Mouse (Mus musculus): ENCODE measurements around the gene Hoxd13.

The Hoxd13 gene

DNA sequence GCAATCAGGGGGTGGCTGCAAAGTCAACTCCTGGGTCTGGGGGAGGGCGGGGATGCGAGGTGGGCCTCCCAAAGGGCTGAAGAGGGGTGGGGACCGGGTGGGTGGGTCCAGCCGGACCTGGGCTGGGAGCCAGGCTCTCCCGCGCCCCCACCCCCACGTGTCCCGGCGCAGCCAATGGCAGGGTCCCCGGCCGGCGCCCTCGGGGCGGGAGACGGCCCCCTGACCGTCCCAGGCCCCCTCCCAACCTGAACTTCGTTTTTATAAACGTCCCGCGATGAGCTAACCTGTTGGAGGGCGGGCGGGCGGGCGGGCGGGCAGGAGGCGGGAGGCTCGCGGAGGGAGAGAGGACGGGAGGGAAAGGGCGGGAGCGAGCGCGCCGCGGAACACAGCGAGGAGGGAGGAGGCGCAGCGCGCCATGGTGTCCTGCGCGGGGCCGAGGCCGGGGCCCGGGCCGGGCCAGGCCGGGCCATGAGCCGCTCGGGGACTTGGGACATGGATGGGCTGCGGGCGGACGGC is at the start of gene Hoxd13:
Gene Hoxd13, plus strand, starts transcription at position 469 of the 516 bp plus-strand sequence.
- ChIA-PET CTCF (interaction anchor here (0.6 to 1.7 kb wide), 4 partner anchors 10 to 281 kb away, joined by 3 to 10 read pairs (median 5); no protein-coding TSS in a partner anchor), POLR2A (interaction anchor here (0.6 to 2.0 kb wide), 14 partner anchors 9 to 1479 kb away, joined by 3 to 6 read pairs (median 3); partner anchors contain the start of genes Evx2 (in 1 of the 4) and Hoxd11 (in 1 of the 4))

DNA sequence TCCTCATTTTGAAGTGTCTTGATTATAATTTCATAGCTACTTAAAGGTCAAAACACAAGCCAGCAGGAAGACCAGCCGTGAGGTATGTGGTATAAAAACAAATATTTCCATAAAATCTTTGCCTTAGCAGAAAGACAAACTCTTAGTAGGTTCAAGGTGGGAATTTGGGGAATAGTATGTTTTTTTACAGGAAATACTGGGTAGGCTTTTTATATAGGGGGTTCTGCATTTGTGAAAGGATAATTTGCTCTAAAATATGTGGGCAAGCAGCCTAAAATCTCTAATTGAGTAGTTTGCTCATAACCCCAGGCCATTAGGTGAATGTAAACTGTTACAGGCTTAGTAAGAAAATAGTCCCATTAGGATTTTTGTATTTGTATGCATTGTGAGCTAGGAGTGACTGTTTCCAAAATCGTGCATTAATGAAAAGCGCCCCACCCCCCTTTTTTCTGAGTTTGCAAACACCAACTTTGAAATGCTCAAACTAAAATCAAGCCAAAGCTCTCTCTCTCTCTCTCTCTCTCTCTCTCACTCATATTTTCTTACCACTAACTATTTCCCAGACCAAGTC is 48.3 kb upstream of the Hoxd13 start:
- ChIA-PET POLR2A (interaction anchor here in 1 of 4 experiments (0.7 kb wide), 1 partner anchor 455 kb away, joined by 4 read pairs; no protein-coding TSS in a partner anchor), CTCF (interaction anchor here in 3 of 4 experiments (0.6 to 1.4 kb wide), 4 partner anchors 16 to 547 kb away, joined by 3 to 13 read pairs (median 4); no protein-coding TSS in a partner anchor)

DNA sequence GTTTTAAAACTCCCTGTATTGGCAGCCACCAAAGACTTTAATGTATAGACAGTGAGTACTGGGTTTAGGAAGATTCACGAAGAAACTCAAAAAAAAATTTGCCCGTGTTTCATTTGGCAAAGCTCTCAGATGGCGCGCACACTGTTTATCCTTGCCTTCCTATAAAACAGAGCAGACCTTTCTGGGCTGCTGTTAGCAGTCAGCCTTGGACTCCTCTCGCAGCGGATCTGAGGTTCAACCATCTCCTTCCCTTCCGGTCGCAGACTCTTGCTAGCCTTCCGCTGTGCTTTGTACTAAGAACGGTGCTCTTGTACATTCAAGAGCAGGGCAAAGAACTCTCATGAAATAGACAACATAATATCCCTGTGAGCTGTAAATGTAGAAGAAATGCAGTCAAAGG is 47.7 kb upstream of the Hoxd13 start:
- ChIA-PET CTCF (interaction anchor here in 3 of 4 experiments (0.6 to 1.4 kb wide), 4 partner anchors 14 to 507 kb away, joined by 3 to 13 read pairs (median 4); no protein-coding TSS in a partner anchor), POLR2A (interaction anchor here in 1 of 4 experiments (0.7 kb wide), 1 partner anchor 456 kb away, joined by 4 read pairs; no protein-coding TSS in a partner anchor)

DNA sequence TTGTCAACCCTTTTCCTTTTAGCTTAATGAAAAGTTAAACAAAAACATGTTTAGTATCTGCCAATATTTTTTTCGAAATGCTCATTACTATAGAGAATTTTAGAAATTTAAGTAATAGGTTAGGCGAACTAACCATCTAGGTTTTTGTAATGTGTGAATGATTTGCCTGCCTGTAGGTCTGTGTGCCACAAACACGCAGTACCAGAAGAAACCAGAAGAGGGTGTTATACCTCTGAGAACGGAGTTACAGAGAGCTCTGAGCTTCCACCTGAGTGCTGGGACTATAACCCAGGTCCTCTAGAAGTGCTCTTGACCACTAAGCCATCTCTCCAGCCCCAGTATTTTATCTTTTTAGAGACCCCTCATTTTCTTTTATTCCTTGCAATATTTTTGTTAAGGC is 32.7 kb upstream of the Hoxd13 start:
- CTCF ChIA-PET, result interaction anchor here (0.5 to 1.5 kb wide), 8 partner anchors 13 to 738 kb away, joined by 3 to 4 read pairs (median 3); no protein-coding TSS in a partner anchor

DNA sequence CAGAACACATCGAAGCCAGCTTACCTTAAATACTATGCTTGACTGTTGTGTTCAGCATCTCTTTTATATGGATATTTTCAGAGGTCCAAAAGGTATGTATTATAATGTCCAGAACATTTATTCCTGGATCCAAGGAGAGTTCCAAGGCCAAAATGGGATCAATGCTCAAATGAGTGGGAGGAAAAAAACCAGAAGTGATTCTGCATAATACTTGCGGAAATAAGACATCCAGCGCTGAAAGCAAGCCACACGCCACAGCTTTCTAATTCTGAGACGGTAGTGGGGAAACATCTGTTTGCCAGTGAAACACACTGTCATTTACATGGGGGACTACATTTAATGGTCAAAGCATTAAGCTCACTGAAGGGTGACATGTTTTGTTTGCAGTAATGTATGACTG is 25.7 kb upstream of the Hoxd13 start:
- POLR2A ChIA-PET, result no interaction called here
- CTCF ChIA-PET, result interaction anchor here in 2 of 4 experiments (0.5 to 0.6 kb wide), 2 partner anchors 33 to 508 kb away, joined by 4 to 6 read pairs; no protein-coding TSS in a partner anchor

More for the DNA sequence above, 32.7 kb upstream of the Hoxd13 start:
- POLR2A ChIA-PET, result no interaction called here

DNA sequence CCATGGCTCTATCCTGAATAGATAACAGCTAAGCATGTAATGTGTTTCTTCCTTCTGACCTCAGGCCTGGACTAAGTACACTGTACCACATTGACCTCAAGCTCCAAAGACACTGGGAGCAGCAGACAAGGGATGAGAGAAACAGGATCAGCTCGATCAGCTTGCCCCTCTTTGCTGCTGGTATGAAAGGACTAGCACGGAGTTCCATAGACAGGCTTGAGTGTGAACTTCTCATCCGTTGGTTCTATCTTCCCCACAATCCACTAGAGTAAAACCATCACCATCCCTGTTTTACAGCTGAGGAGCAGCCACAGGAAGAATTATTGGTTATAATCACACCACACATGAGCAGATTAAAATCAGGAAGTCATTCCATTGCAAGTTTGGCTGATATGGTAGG is 22.5 kb upstream of the Hoxd13 start:
- POLR2A ChIA-PET, result no interaction called here
- CTCF ChIA-PET, result no interaction called here

DNA sequence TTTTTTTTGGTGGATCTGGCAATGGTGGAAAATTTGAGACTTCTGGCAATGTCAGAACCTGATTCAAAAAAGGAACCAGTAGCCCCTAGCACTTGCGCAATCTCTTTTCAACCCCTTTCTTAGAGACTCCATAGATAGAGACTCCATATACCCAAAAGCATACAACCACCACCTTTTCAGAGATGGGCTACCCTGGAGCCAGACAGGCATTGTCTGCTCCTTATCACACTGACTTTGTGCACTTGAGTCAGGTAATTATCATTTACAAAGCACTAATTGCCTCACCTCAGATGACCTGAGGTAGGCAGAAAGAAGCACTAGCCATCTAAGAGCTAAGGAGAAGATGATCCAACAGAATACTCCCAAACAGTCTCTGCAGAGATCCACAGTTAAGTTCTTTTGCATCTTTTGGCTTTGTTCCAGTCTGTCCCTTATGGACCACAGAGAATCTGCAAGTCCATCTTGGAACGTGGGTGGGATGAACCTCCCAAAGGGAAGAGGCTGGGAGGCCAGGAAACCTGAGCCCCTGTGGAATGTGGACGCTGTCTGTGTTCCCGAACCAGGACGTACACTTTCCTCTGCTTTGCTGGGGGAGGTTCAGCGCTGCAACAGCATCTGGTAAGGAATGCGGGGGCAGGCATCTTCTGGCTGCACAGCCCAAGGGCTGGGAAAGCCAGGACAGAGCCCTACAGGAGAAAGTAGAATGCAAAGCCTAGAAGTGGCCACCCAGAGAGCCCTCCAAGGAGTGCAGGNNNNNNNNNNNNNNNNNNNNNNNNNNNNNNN is 20.8 kb upstream of the Hoxd13 start:
- CTCF ChIA-PET, result interaction anchor here in 2 of 4 experiments (0.5 to 0.6 kb wide), 3 partner anchors 14 to 242 kb away, joined by 3 to 11 read pairs (median 3); no protein-coding TSS in a partner anchor
- POLR2A ChIA-PET, result no interaction called here

DNA sequence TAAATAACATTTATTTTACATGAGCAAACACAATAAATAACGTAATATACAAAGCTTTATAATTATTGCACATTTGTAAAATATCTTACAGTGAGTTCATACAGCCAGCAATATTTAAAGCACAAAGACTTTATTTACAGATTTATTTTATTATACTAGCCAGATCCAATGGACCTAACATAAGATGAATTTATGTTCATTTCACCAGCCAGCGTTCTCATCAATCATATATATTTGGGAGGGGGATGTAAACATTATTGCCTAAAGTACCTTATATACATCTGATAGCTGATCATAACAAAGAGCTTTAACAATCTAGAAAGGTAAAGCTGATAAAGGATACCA is 15.1 kb upstream of the Hoxd13 start:
- ChIA-PET CTCF (no interaction called here), POLR2A (interaction anchor here in 1 of 4 experiments (0.6 kb wide), 1 partner anchor 15 kb away, joined by 6 read pairs; no protein-coding TSS in a partner anchor)

DNA sequence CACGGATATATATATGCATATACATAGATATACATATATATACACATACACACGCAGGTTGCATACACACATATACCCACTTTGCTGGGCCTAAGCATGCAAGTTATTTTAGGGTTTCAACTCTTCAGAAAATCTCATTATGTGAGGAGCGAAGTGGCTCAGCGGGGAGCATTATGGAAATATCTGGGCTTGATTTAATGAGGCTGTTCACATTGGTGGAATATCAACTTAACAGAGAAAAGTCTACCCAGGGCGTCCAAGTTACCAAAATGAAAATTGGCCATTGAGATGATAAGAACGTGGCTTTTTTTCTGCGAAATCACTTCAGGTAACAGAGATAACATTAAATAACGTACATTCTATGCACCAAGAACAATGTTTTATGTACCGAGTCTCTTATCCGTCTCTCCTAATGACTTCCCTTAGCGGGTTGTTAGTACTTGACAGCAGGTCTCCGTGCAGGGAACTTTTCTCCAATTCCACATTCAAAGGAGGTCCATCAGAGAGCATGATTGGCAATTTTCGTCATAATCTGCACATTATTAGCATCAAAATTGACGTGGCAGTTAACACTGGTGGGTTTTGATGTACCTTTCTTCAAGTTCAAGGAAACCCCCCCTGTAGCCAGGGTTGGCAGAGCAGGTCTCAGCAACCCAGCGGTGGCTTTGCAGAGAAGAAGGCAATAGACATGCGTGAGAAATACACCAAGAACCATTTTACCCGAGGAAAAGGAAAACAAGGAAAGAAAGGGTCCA is 14.2 kb upstream of the Hoxd13 start:
- POLR2A ChIA-PET, result interaction anchor here in 1 of 4 experiments (0.6 kb wide), 1 partner anchor 362 kb away, joined by 3 read pairs; no protein-coding TSS in a partner anchor

DNA sequence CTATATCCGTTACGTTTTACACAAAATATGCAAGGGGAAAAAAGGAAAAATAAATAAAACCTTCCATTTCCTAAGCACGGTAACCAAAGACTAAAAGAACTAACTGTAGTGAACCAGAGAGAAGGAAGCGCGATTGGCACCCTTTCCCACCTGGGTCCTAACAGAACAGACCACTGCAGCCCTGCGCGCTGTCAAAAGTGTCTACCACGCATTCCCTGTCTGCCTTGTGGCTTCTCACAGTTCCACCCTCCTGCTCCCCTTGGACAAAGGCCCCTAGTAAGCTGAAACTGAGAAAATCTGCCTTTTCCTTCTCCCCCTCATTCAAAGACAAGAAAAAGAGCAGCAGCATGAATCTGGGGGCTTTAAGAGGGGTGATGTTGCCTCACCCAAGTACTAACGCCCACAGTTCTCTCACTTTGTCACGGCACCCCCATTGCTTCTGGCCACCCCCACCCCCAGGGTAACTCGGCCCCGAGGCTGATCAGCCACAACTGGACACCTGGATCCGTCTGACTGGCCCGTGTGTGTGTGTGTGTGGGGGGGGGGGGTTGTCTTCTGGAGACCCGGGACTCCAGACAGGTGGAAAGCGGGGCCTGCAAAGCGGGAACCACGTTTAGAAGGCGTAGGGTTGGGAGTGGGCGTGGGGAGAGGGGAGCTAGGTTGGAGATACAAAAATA is 13.2 kb upstream of the Hoxd13 start:
- POLR2A ChIA-PET, result interaction anchor here in 1 of 4 experiments (0.7 kb wide), 1 partner anchor 13 kb away, joined by 3 read pairs; no protein-coding TSS in a partner anchor
- CTCF ChIA-PET, result interaction anchor here (0.7 to 1.7 kb wide), 19 partner anchors 12 to 1100 kb away, joined by 3 to 7 read pairs (median 5); partner anchors contain the start of genes Hoxd10 (in 1 of the 4) and Hoxd11 (in 1 of the 4)

More for the DNA sequence above, 14.2 kb upstream of the Hoxd13 start:
- CTCF ChIA-PET, result interaction anchor here in 1 of 4 experiments (0.9 kb wide), 1 partner anchor 817 kb away, joined by 7 read pairs; no protein-coding TSS in a partner anchor

DNA sequence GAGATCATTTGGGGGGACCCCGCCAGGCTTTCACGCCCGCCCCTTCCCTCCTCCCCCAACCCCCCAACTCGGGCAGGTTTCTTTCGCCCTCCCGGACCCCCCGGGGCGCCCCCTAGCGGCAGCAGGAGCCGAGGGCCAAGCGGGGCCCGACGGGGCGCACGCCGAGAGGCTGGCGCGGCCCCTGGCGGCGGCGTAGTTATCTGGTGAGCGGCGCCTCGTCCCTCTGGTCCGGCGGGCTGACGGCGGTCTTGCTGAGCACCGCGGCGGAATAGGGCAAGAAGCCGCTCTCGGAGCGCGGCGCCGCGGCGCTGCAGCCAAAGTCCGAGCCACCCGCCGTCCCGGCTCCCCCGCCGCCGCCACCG is 12.7 kb upstream of the Hoxd13 start:
- ChIA-PET CTCF (interaction anchor here (0.7 to 1.7 kb wide), 21 partner anchors 9 to 1101 kb away, joined by 3 to 10 read pairs (median 5); partner anchors contain the start of genes Hoxd10 (in 1 of the 4) and Hoxd11 (in 1 of the 4)), POLR2A (interaction anchor here in 1 of 4 experiments (0.7 kb wide), 1 partner anchor 12 kb away, joined by 3 read pairs; no protein-coding TSS in a partner anchor)

DNA sequence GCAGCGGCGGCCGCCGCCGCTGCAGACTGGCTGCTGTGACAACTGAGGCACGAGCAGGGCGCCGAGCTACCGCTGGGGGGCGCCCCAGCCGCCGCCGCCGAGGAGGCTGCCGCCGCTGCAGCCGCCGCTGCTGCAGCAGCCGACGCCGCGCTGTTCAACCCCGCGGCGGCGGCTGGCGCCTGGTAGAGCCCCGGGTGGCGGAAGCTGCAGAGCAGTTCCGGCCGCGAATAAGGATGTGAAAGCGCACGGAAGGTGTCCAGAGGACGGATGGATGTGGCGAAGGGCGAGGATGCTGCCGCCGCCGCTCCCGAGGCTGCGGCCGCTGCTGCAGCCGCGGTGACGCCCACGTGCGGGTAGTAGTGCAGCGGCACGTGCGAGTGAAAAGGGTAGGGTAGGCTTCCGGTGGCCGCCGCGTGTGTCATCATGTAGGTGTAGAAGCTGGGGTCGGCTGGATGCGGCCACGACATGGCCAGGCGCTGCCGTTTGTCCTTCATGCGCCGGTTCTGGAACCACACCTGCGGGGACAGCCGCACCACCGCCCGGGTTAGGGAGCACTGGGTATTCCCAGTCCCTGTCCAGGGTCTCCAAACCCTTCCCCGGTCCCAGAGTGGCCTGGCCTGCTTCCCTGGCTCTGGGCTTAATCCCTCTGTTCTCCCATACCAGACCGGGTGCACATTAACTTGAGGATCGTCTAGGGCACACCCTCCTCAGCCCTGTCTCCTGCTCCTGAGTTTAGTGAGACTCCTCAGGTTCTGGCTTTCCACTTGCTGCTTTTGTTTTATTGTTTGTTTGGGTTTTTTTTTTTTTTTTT is 12.1 kb upstream of the Hoxd13 start:
- ChIA-PET CTCF (interaction anchor here (0.5 to 1.7 kb wide), 26 partner anchors 8 to 1158 kb away, joined by 3 to 10 read pairs (median 4); partner anchors contain the start of genes Hoxd10 (in 1 of the 4) and Hoxd11 (in 1 of the 4)), POLR2A (interaction anchor here in 2 of 4 experiments (0.6 to 2.0 kb wide), 4 partner anchors 11 to 859 kb away, joined by 3 to 4 read pairs (median 3); no protein-coding TSS in a partner anchor)

DNA sequence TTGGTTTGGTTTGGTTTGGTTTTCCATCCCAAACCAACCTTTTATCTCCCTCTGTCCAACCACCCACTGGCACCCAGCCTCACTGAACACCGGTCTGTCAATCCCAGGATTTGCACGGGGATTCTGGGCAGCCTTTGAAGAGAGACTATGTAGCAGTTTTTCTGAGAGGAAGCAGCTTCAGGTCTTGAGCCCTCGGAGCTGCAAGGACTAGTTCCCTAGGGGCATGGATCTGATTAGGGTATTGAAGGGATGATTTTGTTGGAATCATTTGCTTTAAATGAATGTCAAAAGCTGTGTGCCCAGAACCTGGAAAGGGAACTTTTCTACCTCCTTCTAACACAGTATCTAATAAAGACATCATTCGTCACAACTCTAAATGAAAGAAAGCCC is 11.5 kb upstream of the Hoxd13 start:
- ChIA-PET POLR2A (interaction anchor here in 2 of 4 experiments (0.6 to 2.0 kb wide), 3 partner anchors 11 to 859 kb away, joined by 3 to 4 read pairs (median 3); no protein-coding TSS in a partner anchor), CTCF (interaction anchor here (0.5 to 1.5 kb wide), 7 partner anchors 8 to 1159 kb away, joined by 3 to 10 read pairs (median 5); partner anchors contain the start of gene Hoxd11 (in 1 of the 4))

DNA sequence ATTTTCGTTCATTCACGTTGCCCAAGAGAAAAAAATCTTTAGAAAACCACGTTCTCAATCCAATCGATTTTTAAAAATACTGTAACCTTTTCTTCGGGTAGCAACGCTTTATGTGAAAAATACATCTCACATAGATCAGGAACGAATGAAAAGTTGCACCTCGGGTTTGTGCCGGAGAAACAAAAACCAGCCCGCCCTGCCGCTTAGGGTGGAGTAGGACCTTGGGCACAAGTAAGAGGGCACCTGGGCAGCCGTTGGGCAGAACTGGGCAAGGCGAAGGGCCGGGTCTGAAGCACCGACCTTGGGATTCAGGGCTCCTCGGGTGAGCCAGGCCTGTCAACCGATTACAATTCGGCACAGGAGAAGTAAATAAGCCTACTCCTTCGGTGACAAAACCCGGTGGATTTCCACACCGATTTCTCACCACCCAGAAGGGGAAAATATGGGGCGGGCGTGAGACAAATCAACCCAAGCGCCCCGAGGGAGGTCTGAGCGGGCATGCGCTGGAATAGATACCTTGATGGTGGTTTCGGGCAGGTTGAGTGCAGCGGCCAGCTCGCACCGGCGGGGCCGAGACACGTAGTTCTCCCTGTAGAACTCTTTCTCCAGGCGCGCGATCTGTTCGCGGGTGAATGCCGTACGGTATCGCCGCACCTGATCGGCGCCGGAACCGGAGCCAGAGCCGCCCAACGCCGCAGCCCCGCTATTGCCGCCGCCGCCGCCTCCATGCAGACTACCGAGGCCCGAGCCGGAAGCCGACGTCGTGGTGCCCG is 10.7 kb upstream of the Hoxd13 start:
- ChIA-PET POLR2A (interaction anchor here in 2 of 4 experiments (1.0 to 2.0 kb wide), 3 partner anchors 10 to 16 kb away, joined by 4 to 5 read pairs (median 4); partner anchors contain the start of gene Hoxd13 (in 1 of the 2)), CTCF (interaction anchor here in 2 of 4 experiments (0.7 to 1.5 kb wide), 6 partner anchors 9 to 79 kb away, joined by 3 to 7 read pairs (median 4); partner anchors contain the start of genes Hoxd3 (in 1 of the 2) and Hoxd4 (in 1 of the 2))

DNA sequence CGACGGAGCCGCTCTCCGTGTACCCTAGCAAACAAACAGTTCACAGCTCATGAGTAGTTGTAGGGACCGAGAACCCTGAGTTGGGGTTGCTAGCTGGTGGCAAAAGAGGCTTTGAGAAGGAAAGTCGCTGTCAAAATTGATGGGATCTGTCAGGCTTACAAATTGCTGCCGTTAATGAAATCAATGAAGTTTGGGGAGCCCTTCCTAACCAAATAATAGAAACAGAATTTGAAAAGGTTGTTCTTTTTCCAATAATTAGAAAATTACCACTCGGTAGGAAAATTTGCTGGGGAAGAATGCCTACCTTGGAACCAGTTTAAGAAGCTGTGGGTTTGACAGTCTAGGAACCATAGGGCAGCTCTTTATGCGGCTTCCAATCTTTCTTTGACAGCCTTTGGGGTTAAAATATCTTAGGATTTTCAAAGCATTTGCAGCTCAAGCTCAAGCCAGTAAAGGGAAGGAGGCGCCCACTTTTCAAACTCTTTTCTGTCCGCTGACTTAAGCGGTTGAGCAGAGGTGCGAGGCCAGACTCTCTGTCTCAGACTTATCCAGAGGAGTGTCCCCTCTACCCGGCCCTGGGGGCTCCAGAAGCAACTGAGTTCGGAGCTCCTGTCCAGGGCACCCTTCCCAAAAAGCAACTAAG is 10.0 kb upstream of the Hoxd13 start:
- CTCF ChIA-PET, result interaction anchor here (0.6 to 1.5 kb wide), 10 partner anchors 8 to 1097 kb away, joined by 3 to 7 read pairs (median 3); partner anchors contain the start of genes Hoxd3 (in 1 of the 4) and Hoxd4 (in 1 of the 4)

More for the DNA sequence above, 10.0 kb upstream of the Hoxd13 start:
- POLR2A ChIA-PET, result interaction anchor here in 3 of 4 experiments (0.7 to 1.7 kb wide), 6 partner anchors 9 to 23 kb away, joined by 3 to 5 read pairs (median 4); partner anchors contain the start of gene Hoxd13 (in 1 of the 3)
